Mouse (Mus musculus) limb, embryonic 12.5 days (tissue): ENCODE measurements around the gene Oxnad1. TPM values are rescaled to one million over a fixed set of nuclear protein-coding genes. Genes with fewer than 3 reads are reported as not detected.

Experiments used
- ATAC-seq: fragments of 200-750 bp; cut with Nextera tagmentation; 2 replicates; pipeline ENCODE4 v1.8.0; 2017; ENCODE audit warnings: low read depth, moderate TSS enrichment; ENCODE audit not compliant: insufficient number of reproducible peaks, insufficient read depth, low FRiP score, low TSS enrichment
- H3K27ac ChIP-seq: fragments of 300-500 bp; sonication (generic); 2 replicates; pipeline ENCODE4 v1.5.1; 2016; ENCODE audit warnings: mild to moderate bottlenecking, moderate library complexity
- H3K27me3 ChIP-seq: fragments of 300-500 bp; sonication (generic); 2 replicates; pipeline ENCODE4 v1.6.1; 2016; ENCODE audit warnings: mild to moderate bottlenecking, moderate library complexity
- H3K36me3 ChIP-seq: fragments of 300-500 bp; sonication (generic); 2 replicates; pipeline ENCODE4 v1.6.1; 2016; ENCODE audit warnings: mild to moderate bottlenecking, moderate library complexity
- H3K4me1 ChIP-seq: fragments of 300-500 bp; sonication (generic); replicated peaks from 2 replicates; pipeline ENCODE4 v1.6.1; 2016
- H3K4me2 ChIP-seq: fragments of 300-500 bp; sonication (generic); 2 replicates; pipeline ENCODE4 v1.6.1; 2016; ENCODE audit warnings: mild to moderate bottlenecking, moderate library complexity
- H3K4me3 ChIP-seq: fragments of 300-500 bp; sonication (generic); replicated peaks from 2 replicates; pipeline ENCODE4 v1.5.1; 2016; ENCODE audit warnings: mild to moderate bottlenecking
- H3K9ac ChIP-seq: fragments of 300-500 bp; sonication (generic); replicated peaks from 2 replicates; pipeline ENCODE4 v1.6.1; 2016; ENCODE audit warnings: mild to moderate bottlenecking, moderate library complexity
- H3K9me3 ChIP-seq: fragments of 300-500 bp; sonication (generic); 2 replicates; pipeline ENCODE4 v1.6.1; 2016; ENCODE audit warnings: mild to moderate bottlenecking, moderate library complexity
- WGBS: fragments of 180-500 bp; shearing (Covaris S2); methylation state at CpG from one replicate; pipeline ENCODE4 v1.1.7; 2016; 5-methylcytosine and 5-hydroxymethylcytosine counted together
- polyA plus RNA-seq: library from polyadenylated mRNA; unstranded; fragments of >200 nt; fragmentation: Nextera tagmentation; extraction: Ambion mirVana; gene quantifications from 2 replicates; pipeline ENCODE4 v1.2.1, GENCODE M21; 2016

The Oxnad1 gene
- polyA plus RNA-seq = 16.2 and 18.2 TPM in 2 replicates

GRCm38 (mm10) chr14:32084761-32085485 lies at the start of gene Oxnad1:
Oxnad1 (plus strand) TSS chr14:32085374.
- ATAC-seq = peak; percentile 97
- Histone ChIP-seq H3K9ac (peak within 1 kb of the TSS; percentile 57), H3K36me3 (peaks cover 28% of the 10 kb centered on the region), H3K9me3 (no peaks in the 10 kb centered on the region), H3K27me3 (no peaks in the 10 kb centered on the region), H3K4me2 (peak within 1 kb of the TSS; percentile 64), H3K27ac (peak within 1 kb of the TSS; percentile 79), H3K4me3 (peak within 1 kb of the TSS; percentile 63), H3K4me1 (peaks cover 11% of the 10 kb centered on the region; the same call in 1 of the 2 replicates)
- WGBS = 2% methylated on average over 22 of the region's 22 CpGs

- Histone ChIP-seq H3K36me3 (no peaks in the 10 kb centered on the region), H3K4me2 (no peak overlapping the region), H3K9me3 (no peaks in the 10 kb centered on the region), H3K27me3 (no peaks in the 10 kb centered on the region), H3K9ac (no peak overlapping the region), H3K4me1 (no peaks in the 10 kb centered on the region), H3K4me3 (no peak overlapping the region), H3K27ac (no peak overlapping the region)
- WGBS = 75% methylated on average over 5 of the region's 5 CpGs
- no peak for ATAC-seq
Measured at GRCm38 (mm10) chr14:32036482-32036881, 48.7 kb upstream of the Oxnad1 start.

DNA sequence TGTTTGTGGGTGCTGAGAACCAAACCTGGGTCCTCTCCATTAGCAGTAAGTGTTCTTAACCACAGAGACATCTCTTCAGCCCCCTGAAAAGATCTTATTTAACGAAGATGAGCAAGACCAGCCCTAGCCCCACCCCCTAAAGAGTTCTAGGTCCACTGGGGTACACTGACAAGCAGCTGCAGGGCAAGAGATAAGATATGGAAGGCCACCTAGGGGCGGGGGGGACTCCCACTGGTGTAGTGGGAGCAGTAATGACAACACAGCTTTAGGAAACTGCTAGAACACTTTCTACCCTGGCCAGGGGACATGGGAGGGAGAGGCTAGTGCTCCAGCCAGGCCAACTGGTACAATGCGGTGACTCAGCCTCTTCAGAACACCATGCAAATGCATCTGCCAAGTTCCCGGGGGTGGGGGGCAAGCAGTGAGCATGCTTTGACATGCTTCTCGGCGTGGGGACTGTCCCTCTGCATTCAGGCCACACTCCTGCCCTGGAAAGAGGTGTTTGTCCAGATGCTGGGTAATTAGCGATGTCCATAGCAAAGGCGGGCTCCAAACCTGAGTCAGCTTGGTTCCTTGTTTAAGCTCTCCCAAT lies 47.4 kb upstream of the Oxnad1 start:
- Histone ChIP-seq H3K27ac (no peak overlapping the region), H3K4me3 (no peak overlapping the region), H3K27me3 (no peaks in the 10 kb centered on the region), H3K36me3 (no peaks in the 10 kb centered on the region), H3K9ac (no peak overlapping the region), H3K4me1 (no peaks in the 10 kb centered on the region), H3K4me2 (no peak overlapping the region), H3K9me3 (no peaks in the 10 kb centered on the region)
- ATAC-seq = no peak
- WGBS = 82% methylated on average over 8 of the region's 8 CpGs

DNA sequence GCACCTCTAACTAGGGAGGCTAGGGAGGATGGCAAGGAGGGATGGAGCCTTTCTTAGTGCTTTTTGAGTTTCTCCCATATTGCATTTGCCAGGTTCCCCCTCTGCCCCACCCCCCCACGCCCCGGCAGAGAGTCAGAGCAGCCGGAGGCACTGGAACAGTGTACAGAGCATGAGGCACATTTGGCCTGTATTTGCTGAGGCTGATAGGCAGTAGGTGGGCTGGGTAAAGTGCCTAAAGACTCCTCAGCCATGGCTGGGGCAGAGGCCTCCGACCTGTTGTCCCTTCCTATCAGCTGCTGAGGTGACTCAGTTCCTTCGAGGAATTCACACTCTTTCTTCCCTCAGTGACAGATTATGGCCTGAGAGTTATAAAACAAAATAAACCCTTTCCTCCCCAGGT lies 43.1 kb upstream of the Oxnad1 start:
- Histone ChIP-seq H3K27me3 (no peaks in the 10 kb centered on the region), H3K4me3 (no peak overlapping the region), H3K9ac (no peak overlapping the region), H3K36me3 (no peaks in the 10 kb centered on the region), H3K4me1 (no peaks in the 10 kb centered on the region), H3K9me3 (no peaks in the 10 kb centered on the region), H3K27ac (no peak overlapping the region), H3K4me2 (no peak overlapping the region)
- WGBS = 52% methylated on average over 5 of the region's 5 CpGs
- no peak for ATAC-seq

GRCm38 (mm10) chr14:32046357-32046756 lies 38.8 kb upstream of the Oxnad1 start:
- Histone ChIP-seq H3K9me3 (no peaks in the 10 kb centered on the region), H3K4me1 (no peaks in the 10 kb centered on the region), H3K4me2 (no peak overlapping the region), H3K36me3 (no peaks in the 10 kb centered on the region), H3K27me3 (no peaks in the 10 kb centered on the region), H3K27ac (no peak overlapping the region), H3K4me3 (no peak overlapping the region), H3K9ac (no peak overlapping the region)
- 80% methylated on average over 8 of the region's 8 CpGs for WGBS
- no peak for ATAC-seq

DNA sequence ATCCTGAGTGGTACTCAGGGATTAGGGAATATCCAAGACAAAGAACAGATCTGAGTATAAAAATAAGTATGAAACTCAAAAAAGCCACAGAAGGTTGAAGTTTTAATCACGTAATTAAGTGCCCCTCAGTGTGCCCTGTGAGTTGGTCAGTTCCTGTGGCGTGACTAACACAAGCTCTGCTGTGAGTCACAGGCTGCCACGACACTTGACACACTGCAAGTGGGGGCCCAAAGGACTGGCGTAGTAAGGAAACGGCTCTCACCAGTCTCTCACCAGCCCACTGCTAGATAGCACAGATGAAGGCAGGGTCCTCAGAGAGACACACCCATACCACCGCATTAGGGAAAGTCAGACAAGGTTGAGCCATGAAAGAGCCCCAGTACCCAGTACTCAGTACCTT lies 35.0 kb upstream of the Oxnad1 start:
- no peaks in the 10 kb centered on the region for H3K9me3 ChIP-seq
- H3K4me1 ChIP-seq = no peaks in the 10 kb centered on the region
- no peaks in the 10 kb centered on the region for H3K27me3 ChIP-seq
- no peak overlapping the region for H3K4me3 ChIP-seq
- no peaks in the 10 kb centered on the region for H3K36me3 ChIP-seq
- no peak for ATAC-seq
- H3K4me2 ChIP-seq = no peak overlapping the region
- WGBS = 81% methylated on average over 6 of the region's 6 CpGs
- no peak overlapping the region for H3K9ac ChIP-seq
- H3K27ac ChIP-seq = no peak overlapping the region

GRCm38 (mm10) chr14:32053895-32054294 lies 31.3 kb upstream of the Oxnad1 start:
- no peak for ATAC-seq
- Histone ChIP-seq H3K9ac (no peak overlapping the region), H3K36me3 (no peaks in the 10 kb centered on the region), H3K9me3 (no peaks in the 10 kb centered on the region), H3K27ac (no peak overlapping the region), H3K4me3 (no peak overlapping the region), H3K4me2 (no peak overlapping the region), H3K4me1 (no peaks in the 10 kb centered on the region), H3K27me3 (no peaks in the 10 kb centered on the region)
- WGBS = 69% methylated on average over 5 of the region's 5 CpGs

GRCm38 (mm10) chr14:32054788-32055187 lies 30.4 kb upstream of the Oxnad1 start:
- no peak for ATAC-seq
- no peak overlapping the region for H3K9ac ChIP-seq
- WGBS = 63% methylated on average over 10 of the region's 10 CpGs
- H3K4me1 ChIP-seq = no peaks in the 10 kb centered on the region
- H3K4me3 ChIP-seq = no peak overlapping the region
- H3K27ac ChIP-seq = no peak overlapping the region
- no peaks in the 10 kb centered on the region for H3K36me3 ChIP-seq
- no peaks in the 10 kb centered on the region for H3K27me3 ChIP-seq
- H3K4me2 ChIP-seq = no peak overlapping the region
- H3K9me3 ChIP-seq = no peaks in the 10 kb centered on the region

DNA sequence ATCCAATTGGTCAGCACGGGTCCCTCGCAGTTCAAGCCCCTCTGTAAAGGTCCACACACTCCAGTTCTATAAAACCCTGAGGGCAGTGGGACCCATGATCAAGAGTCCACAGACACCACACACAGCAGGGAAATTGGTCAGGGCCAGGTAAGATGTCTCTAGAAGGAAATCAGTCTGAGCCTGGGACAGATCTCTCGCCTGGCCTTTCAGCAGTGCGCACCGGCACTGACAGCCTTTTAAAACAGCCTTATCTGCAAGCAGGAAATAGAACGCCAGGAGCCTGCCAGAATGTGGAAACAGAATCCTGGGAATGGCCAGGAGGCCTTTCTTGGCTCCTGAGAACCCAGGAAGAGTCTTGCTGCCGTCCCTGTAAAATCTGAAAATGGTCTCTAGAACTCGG lies 29.4 kb upstream of the Oxnad1 start:
- no peaks in the 10 kb centered on the region for H3K27me3 ChIP-seq
- no peaks in the 10 kb centered on the region for H3K36me3 ChIP-seq
- H3K4me3 ChIP-seq = no peak overlapping the region
- H3K9me3 ChIP-seq = no peaks in the 10 kb centered on the region
- no peak overlapping the region for H3K27ac ChIP-seq
- 75% methylated on average over 8 of the region's 8 CpGs for whole genome bisulfite sequencing
- no peak overlapping the region for H3K4me2 ChIP-seq
- H3K4me1 ChIP-seq = no peaks in the 10 kb centered on the region
- ATAC-seq = no peak
- H3K9ac ChIP-seq = no peak overlapping the region

GRCm38 (mm10) chr14:32056675-32057074 lies 28.5 kb upstream of the Oxnad1 start:
- 93% methylated on average over 2 of the region's 2 CpGs for WGBS
- H3K4me2 ChIP-seq = no peak overlapping the region
- H3K36me3 ChIP-seq = no peaks in the 10 kb centered on the region

GRCm38 (mm10) chr14:32057664-32058063 lies 27.5 kb upstream of the Oxnad1 start:
- Histone ChIP-seq H3K9ac (no peak overlapping the region), H3K4me3 (no peak overlapping the region), H3K27me3 (no peaks in the 10 kb centered on the region), H3K4me2 (no peak overlapping the region), H3K4me1 (no peaks in the 10 kb centered on the region), H3K9me3 (no peaks in the 10 kb centered on the region), H3K36me3 (no peaks in the 10 kb centered on the region), H3K27ac (no peak overlapping the region)
- 92% methylated on average over 4 of the region's 4 CpGs for WGBS
- ATAC-seq = no peak

More at GRCm38 (mm10) chr14:32056675-32057074, 28.5 kb upstream of the Oxnad1 start:
- no peaks in the 10 kb centered on the region for H3K9me3 ChIP-seq
- H3K27me3 ChIP-seq = no peaks in the 10 kb centered on the region
- no peaks in the 10 kb centered on the region for H3K4me1 ChIP-seq
- no peak overlapping the region for H3K4me3 ChIP-seq
- H3K9ac ChIP-seq = no peak overlapping the region
- no peak overlapping the region for H3K27ac ChIP-seq
- ATAC-seq = no peak

GRCm38 (mm10) chr14:32061398-32061797 lies 23.8 kb upstream of the Oxnad1 start:
- Histone ChIP-seq H3K4me3 (no peak overlapping the region), H3K9ac (no peak overlapping the region), H3K4me1 (no peaks in the 10 kb centered on the region), H3K4me2 (no peak overlapping the region), H3K27me3 (no peaks in the 10 kb centered on the region), H3K9me3 (peaks cover 14% of the 10 kb centered on the region; the same call in 1 of the 2 replicates), H3K27ac (no peak overlapping the region), H3K36me3 (no peaks in the 10 kb centered on the region)
- 84% methylated on average over 4 of the region's 4 CpGs for WGBS
- no peak for ATAC-seq
